Mouse (Mus musculus): ENCODE measurements at regions not wholly inside any gene's neighbourhood (a gene's known extent, or its start where the extent isn't known, plus 50 kb on each side); places are given as distances from the start of the nearest gene placed in this dataset.

GRCm38 (mm10) chr8:25463532-25463931, 639.4 kb upstream of the Adam5 start:
- peak in 1 of 2 experiments; percentile 24 for DNase-seq

- no peak for DNase-seq
Observed at GRCm38 (mm10) chr8:25462492-25462891, 638.3 kb upstream of the Adam5 start.

DNA sequence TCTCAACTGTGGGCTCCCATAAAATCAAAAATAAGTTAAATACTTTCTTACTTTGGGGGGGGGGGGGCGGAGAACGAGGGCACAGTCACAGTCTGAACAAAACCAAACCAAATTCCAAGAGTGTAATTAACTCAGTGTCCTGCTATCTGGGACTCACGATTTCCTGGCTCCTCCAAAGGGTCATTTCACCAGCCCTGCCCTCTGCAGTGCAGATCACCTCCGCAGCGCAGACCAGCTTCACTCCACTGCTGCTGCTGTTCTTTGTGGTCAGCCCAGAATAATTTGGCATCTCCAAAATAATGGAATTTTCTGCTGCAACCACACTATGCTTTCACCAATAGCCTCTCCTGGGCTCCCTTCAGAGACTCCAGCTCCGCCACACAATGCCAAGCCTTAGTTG, 631.5 kb upstream of the Adam5 start:
- DNase-seq: no peak

GRCm38 (mm10) chr8:25454972-25455371, 630.8 kb upstream of the Adam5 start:
- DNase-seq: no peak

DNA sequence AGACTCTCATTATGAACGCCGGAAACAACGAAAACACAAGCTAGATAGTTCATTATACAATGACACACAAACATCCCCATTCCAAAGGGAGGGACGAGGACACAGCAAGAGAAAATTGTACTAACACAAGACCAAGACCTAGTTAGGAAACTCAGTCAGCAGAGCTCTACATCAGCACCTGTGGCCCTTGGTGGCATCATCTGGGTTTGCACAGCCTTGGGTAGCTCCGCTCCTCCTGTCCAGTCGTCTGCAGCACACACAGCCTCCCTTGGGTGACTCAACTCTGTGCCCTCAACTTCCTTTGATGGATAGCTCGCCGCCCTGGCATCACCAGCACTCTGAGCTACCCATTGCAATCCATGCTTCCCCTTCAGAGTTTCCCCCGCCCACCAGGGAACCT, 629.7 kb upstream of the Adam5 start:
- no peak for DNase-seq

- no peak for DNase-seq
Observed at GRCm38 (mm10) chr8:25450544-25450943, 626.4 kb upstream of the Adam5 start.

- DNase-seq: no peak
Observed at GRCm38 (mm10) chr8:25449590-25449989, 625.4 kb upstream of the Adam5 start.

GRCm38 (mm10) chr8:25447900-25448299, 623.7 kb upstream of the Adam5 start:
- DNase-seq: no peak

- no peak for DNase-seq
Observed at GRCm38 (mm10) chr8:25445968-25446367, 621.8 kb upstream of the Adam5 start.

GRCm38 (mm10) chr8:25445054-25445453, 620.9 kb upstream of the Adam5 start:
- DNase-seq: no peak

- DNase-seq: peak in 1 of 2 experiments; percentile 11
Observed at GRCm38 (mm10) chr8:25443552-25443951, 619.4 kb upstream of the Adam5 start.

DNA sequence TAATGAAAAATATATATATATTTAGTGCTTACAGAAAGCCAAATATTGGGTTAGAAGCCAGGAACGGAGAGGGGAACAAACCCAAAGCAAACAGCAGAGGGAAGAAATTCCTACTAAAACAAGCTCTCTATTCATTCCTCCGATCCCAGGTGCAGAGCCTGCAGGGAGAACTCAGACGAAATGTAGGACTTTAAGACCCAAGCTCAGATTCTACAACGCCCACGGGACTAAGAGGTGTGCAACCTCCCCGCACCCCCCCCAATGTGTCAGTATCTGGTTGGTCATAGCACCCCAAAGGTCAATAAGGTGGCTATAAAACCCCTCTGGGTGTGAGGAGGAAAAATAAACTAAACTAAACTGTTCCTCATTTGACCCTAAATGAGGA, 616.9 kb upstream of the Adam5 start:
- no peak for DNase-seq

DNA sequence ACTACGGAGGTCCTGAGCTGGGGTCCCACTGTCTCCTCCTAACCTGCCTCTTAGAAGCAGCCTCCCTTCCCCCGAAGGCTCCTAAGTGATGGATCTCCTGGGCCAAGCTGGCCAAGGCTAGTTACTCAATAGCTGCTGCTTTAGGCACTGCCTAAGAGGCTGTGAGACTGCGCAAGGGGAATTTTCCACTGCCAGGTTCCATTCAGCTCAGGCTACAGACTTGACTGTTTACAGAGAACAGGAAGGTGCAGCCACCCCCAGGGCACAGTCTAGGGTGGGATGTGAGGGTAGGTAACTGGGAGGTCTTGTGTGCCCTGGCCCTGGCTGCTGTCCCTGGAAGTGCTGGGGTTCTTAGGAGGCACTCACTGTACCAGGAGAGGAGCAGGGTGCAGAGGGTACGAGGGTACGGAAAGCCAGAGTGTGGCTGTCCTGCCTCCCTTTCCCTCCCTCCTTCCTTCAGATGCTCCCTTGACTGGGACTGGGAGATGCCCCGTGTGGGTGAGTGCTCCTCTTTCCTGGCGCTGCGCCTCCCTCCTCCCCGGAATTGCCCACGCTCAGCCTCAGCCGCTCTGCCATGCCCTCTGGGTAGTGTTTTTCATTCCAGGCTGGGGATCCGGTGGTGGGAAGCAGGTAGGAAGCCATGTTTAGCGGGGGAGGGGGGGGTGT, 616.4 kb upstream of the Adam5 start:
- DNase-seq: peak; percentile 27

DNA sequence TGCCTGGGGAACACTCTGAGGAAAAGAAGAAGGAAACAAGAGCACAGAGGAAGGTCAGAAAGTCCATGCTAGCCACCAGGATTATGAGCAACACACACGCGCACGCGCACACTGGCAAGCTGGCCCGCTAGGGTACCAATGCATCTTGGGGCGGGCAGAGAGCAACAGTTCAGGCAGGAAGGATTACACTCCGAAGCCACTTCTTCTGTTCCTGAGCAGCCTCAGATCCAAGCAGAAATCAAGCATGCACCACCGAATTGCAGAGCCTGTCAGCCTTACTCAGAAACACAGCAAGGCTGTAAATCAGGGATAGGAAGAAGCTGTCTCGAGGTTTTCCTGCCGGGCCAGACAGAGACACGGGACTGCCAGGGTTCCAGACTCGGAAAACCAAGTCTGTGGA, 615.8 kb upstream of the Adam5 start:
- no peak for DNase-seq

DNA sequence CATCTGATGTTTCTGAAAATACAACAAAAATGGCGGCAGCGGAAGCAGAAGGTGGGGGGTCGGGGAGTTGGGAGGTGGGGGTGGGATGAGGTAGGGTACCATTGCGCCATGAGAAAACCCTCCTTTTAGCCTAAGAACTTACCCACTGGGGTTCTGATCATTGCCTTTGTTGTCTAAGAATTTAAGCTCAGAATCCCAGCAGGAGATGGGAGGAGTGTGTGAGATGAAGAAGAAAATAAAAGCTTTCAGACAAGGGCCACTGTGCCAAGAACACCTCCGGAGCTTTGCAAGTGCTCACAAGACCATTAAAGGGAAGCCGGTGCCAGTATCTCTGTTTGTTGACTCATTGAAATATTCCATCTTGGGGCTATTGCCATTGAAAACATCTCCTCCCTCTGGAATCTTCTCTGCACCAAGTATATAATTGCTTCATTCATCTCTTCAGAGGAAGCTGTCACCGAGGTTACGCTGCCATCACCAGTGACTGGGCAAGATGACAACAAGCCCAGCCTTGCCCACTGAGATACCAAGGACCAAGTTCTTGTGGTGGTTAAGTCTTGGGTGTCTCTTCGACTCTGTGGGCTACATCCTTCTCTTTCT, 614.0 kb upstream of the Adam5 start:
- DNase-seq: no peak

DNA sequence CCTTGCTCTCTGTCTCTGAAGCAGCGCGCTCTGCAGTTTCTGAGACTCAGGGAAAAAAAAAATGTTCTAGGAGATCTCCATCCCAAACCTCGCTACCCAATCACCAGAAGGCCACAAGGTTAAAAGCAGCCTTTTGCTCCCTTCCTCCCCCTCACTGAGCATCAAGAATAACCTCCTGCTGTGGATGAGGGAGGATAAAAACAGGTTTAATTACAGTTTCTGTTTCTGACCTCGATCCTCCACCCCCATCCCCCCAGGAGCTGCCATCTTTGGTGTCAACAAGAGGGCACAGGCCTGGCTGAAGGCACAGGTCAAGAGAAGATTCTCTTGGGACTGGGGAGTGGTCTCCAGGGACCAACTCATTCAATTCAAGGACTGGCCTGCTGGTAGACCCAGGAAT, 613.0 kb upstream of the Adam5 start:
- DNase-seq: no peak

DNA sequence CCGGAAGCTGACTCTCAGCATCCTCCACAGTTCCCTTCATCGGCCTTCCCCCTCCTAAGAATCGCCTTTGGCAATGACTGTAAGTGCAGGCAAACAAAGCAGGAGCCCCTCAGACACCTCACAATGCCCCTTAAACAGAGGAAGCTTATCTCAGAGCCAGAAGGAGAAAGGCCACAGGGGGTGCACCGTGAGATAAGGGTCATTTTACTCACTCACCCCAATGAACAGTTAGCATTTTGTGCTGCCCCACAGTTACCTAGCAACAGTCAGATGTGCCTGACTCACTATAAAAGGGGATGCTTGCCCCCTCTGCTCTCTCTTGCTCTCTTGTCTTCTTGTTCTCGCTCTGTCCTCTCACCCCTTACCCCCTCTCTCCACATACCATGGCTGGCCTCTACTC, 606.4 kb upstream of the Adam5 start:
- DNase-seq: no peak

- DNase-seq: no peak
Observed at GRCm38 (mm10) chr8:25429846-25430482, 605.8 kb upstream of the Adam5 start.

- no peak for DNase-seq
Observed at GRCm38 (mm10) chr8:25428761-25429160, 604.6 kb upstream of the Adam5 start.

GRCm38 (mm10) chr8:25426207-25426606, 602.0 kb upstream of the Adam5 start:
- no peak for DNase-seq

DNA sequence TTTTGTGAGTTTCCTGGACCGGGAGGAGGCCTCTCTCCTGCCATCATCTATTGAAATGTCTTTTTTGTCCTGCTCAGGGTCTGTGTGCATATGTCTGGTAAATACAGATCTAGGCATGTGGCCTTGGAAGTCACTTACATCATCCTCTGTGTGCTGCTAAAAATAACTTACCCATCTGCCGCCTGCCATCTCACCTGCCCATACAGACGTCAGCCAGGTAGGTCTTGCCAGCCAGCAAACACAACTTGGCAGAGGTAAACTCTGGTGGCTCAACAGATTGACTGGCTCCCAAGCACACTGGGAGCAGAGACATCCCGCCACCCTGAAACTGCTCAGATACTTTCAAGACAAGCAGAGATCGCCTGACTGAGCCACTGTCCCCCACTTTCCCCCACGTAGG, 597.3 kb upstream of the Adam5 start:
- DNase-seq: no peak

- DNase-seq: no peak
Observed at GRCm38 (mm10) chr8:25410536-25410935, 586.4 kb upstream of the Adam5 start.

DNA sequence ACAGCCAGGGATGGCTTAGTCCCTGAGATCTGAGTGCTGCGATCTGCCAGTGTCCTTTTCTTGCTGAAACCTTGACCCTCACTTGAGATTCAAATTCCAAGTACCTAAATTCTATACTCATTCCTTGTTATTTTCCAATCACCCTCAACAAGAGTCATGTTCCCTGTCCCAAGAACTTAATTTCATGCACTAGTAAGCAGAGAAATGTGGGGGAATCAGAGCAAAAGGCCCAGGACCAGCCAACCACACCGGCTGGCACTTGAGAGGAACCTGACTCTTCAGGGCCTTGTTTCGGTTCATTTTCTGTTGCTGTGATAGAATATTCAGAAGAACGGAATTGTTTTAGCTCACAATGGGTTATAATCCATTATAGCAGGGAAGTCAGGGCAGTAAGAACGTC, 583.7 kb upstream of the Adam5 start:
- no peak for DNase-seq

DNA sequence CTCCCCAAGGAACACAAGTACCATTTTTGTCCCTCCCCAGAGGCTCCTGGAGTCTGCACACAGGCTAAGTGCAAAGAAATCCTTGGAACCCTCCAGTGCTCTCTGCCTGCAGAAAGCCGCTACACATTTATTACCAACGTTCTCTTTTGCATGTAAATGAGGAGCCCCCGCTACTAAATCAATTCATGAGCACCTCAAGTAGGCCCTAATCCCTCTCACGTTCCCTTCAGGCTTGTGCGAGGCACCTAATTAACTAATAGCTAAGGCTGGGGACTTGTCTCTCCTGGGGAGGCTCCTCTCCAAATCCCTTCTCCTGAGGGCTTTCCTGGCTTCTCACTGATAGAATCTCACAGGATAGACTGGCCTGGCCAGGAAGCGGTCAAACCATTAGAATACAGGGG, 568.6 kb upstream of the Adam5 start:
- DNase-seq: no peak

DNA sequence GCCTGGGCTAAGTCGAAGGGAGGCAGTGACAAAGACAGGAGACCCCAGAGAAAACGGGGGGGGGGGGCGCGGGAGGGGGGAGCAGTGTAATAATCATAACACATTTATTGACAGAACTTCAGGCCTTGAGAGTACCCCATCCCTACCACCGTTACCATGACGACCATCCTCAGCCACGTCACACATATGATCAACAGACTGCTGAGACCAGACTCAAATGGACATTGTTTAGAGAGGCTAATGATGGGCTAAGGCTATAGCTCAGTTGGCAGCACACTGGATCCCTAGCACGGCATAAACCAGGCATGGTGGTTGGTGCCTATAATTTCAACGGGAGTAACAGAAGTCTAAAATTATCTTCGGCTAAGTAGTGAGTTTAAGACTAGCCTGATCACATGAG, 565.8 kb upstream of the Adam5 start:
- no peak for DNase-seq
